Mouse (Mus musculus) subcutaneous adipose tissue, adult 2 months (tissue): ENCODE results near the gene Rexo2. TPM values are rescaled to one million over a fixed set of nuclear protein-coding genes. Genes with fewer than 3 reads are reported as not detected.

Experiments used
- polyA plus RNA-seq: library from polyadenylated mRNA; depleted of rRNA; stranded (reverse); fragments of >200 nt; gene quantifications from 2 replicates; pipeline ENCODE4 v1.2.3, GENCODE M21; 2012; ENCODE audit warnings: low replicate concordance; rRNA removed

Rexo2 gene
- polyA plus RNA-seq, result 137 and 143 TPM in 2 replicates

GRCm38 (mm10) chr9:48480411-48481213 is at the start of gene Rexo2:
Gene Rexo2, minus strand, starts transcription at chr9:48480623.

GRCm38 (mm10) chr9:48494817-48495547 is 14.6 kb upstream of the Rexo2 start, which contains the start of the genes Rbm7 and Gm5617:
Gene Rbm7, minus strand, starts transcription at chr9:48495299.
Gene Gm5617, plus strand, starts transcription at chr9:48495442.

Other genes with a start within 250 kb of the Rexo2 start
- gene Nxpe2, start 127.2 kb downstream of the Rexo2 start, polyA plus RNA-seq, result 1.9 and 3.5 TPM in 2 replicates
- gene Rbm7, start 14.7 kb upstream of the Rexo2 start, polyA plus RNA-seq, result 37.2 and 44.4 TPM in 2 replicates
- gene Gm5617, start 14.8 kb upstream of the Rexo2 start, polyA plus RNA-seq, result 75.5 and 80.6 TPM in 2 replicates
- 32.4 and 122 TPM in 2 replicates for gene Nnmt, start 124.5 kb upstream of the Rexo2 start, polyA plus RNA-seq